Mouse (Mus musculus): ENCODE measurements at regions not wholly inside any gene's neighbourhood (a gene's known extent, or its start where the extent isn't known, plus 50 kb on each side); places are given as distances from the start of the nearest gene placed in this dataset.

DNA sequence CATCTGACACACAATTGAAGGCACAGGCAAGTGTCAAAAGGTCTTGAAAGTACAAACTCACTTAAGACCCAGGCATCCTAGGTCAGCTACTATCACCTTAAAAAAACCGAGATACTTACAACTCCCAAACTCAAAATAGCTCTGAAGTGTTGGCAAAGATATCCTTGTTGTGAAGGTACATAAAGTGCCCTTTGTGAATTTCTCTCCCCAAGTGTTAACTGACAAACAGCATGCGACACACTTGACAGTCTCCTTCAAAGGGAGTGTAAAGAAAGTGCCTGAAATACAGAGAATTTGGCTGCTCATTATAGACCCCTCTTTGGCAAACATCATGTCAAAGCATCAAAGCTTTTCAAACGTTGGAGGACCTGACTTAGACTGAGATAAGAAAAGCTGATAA lies 2634.2 kb downstream of the 9330182O14Rik start:
- Histone ChIP-seq H3K36me3 (ENCODE audit: control insufficient read depth, insufficient read depth, low read length) (no peaks in the 10 kb centered on the region), H3K4me1 (replicated peaks; ENCODE audit: control insufficient read depth, insufficient read depth, low read length) (no peaks in the 10 kb centered on the region), H3K4me2 (replicated peaks; ENCODE audit: low read depth, low read length) (no peak overlapping the region), H3K27ac (ENCODE audit: low read depth, low read length) (no peak overlapping the region), H3K4me3 (ENCODE audit: low read depth, low read length) (no peak overlapping the region), H3K27me3 (ENCODE audit: control insufficient read depth, insufficient read depth, low read length) (no peaks in the 10 kb centered on the region), H3K9ac (ENCODE audit: low read depth, low read length) (no peak overlapping the region), H3K9me3 (ENCODE audit: control insufficient read depth, low read length) (no peaks in the 10 kb centered on the region)
- no peak for DNase-seq (ENCODE audit: low spot score)
- no peak for ATAC-seq (ENCODE audit: low FRiP score)
- 38% methylated on average over 3 of the region's 3 CpGs for WGBS

DNA sequence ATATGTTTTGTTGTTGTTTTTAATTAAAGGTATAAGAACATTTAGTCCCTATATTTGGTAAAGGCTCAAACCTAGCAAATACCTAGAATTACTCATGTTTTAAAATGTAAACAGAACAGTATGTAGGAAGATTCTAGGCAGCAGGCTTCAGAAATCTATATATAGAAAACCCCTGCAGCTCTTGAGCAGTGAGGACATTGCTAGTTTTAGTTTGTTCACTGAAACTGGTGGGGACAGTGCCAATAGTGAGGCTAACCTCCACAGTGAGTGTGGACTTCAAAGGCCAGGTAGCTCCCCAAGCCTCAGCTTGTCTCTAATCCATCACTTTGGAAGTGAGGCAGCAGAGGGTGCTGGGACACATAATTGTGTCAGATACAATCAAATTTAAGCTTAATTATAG lies 2645.7 kb downstream of the 9330182O14Rik start:
- DNase-seq (ENCODE audit: low spot score) (no peak), ATAC-seq (ENCODE audit: low FRiP score) (no peak)
- Histone ChIP-seq H3K9me3 (ENCODE audit: control insufficient read depth, low read length) (no peaks in the 10 kb centered on the region), H3K9ac (ENCODE audit: low read depth, low read length) (no peak overlapping the region), H3K4me3 (ENCODE audit: low read depth, low read length) (no peak overlapping the region), H3K36me3 (ENCODE audit: control insufficient read depth, insufficient read depth, low read length) (no peaks in the 10 kb centered on the region), H3K4me1 (replicated peaks; ENCODE audit: control insufficient read depth, insufficient read depth, low read length) (no peaks in the 10 kb centered on the region), H3K4me2 (replicated peaks; ENCODE audit: low read depth, low read length) (no peak overlapping the region), H3K27me3 (ENCODE audit: control insufficient read depth, insufficient read depth, low read length) (no peaks in the 10 kb centered on the region), H3K27ac (ENCODE audit: low read depth, low read length) (no peak overlapping the region)

DNA sequence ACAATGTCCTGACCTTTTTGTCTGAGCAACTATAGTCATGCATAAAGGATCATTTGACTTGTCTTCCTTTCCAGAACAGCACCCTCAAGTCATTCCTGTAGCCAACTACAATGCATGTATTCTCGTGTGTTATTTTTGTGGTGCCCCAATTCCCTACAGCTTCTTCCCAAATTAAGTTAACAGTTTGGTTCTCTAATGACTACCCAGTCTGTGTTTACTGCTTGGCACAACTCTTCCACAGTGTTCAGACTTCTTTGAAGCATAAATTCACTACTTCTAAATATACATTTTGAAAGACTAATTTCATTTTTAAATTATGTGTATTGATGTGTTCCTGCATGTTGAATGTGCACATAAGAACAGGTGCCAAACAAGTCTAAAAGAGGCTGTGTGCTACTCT lies 2667.1 kb downstream of the 9330182O14Rik start:
- Histone ChIP-seq H3K9me3 (ENCODE audit: control insufficient read depth, low read length) (no peaks in the 10 kb centered on the region), H3K27ac (ENCODE audit: low read depth, low read length) (no peak overlapping the region), H3K4me2 (replicated peaks; ENCODE audit: low read depth, low read length) (no peak overlapping the region), H3K4me3 (ENCODE audit: low read depth, low read length) (no peak overlapping the region), H3K4me1 (replicated peaks; ENCODE audit: control insufficient read depth, insufficient read depth, low read length) (no peaks in the 10 kb centered on the region), H3K9ac (ENCODE audit: low read depth, low read length) (no peak overlapping the region), H3K36me3 (ENCODE audit: control insufficient read depth, insufficient read depth, low read length) (no peaks in the 10 kb centered on the region), H3K27me3 (ENCODE audit: control insufficient read depth, insufficient read depth, low read length) (no peaks in the 10 kb centered on the region)
- 78% methylated on average over 1 of the region's 1 CpGs for WGBS
- DNase-seq (ENCODE audit: low spot score) = no peak
- no peak for ATAC-seq (ENCODE audit: low FRiP score)

DNA sequence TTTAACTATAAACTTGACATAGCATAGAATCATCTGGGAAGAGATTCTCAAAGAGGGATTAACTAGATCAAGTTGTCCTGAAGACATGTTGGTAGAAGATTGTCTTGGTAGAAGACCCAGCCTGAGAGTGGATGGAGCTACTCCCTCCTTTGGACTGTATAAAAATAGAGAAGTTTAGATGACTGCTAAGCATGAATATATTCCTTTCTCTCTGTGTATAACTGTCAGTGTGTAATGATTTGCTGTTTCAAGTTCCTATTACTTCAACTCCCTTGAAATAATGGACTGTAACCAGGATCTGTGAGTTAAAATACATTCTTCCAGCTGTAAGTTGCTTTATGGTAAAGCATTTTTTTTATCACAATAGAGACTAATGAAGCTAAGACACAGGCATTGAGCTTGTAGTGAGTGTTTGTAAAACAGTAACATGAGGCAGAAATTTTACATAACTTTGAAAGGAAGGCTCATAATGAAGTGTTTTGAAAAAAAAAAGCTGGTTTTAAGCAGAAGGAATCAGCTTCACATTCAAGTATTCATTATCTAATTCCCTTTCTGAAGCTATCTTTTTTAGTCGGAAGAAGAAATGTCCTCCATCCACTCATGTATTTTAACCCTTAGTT lies 2676.8 kb downstream of the 9330182O14Rik start:
- H3K4me2 ChIP-seq (replicated peaks; ENCODE audit: low read depth, low read length) = no peak overlapping the region
- no peak overlapping the region for H3K4me3 ChIP-seq (ENCODE audit: low read depth, low read length)
- 97% methylated on average over 1 of the region's 1 CpGs for WGBS
- no peaks in the 10 kb centered on the region for H3K9me3 ChIP-seq (ENCODE audit: control insufficient read depth, low read length)
- H3K27me3 ChIP-seq (ENCODE audit: control insufficient read depth, insufficient read depth, low read length) = no peaks in the 10 kb centered on the region
- no peaks in the 10 kb centered on the region for H3K36me3 ChIP-seq (ENCODE audit: control insufficient read depth, insufficient read depth, low read length)
- DNase-seq (ENCODE audit: low spot score) (no peak), ATAC-seq (ENCODE audit: low FRiP score) (no peak)
- no peak overlapping the region for H3K27ac ChIP-seq (ENCODE audit: low read depth, low read length)
- no peak overlapping the region for H3K9ac ChIP-seq (ENCODE audit: low read depth, low read length)
- H3K4me1 ChIP-seq (replicated peaks; ENCODE audit: control insufficient read depth, insufficient read depth, low read length) = no peaks in the 10 kb centered on the region

DNA sequence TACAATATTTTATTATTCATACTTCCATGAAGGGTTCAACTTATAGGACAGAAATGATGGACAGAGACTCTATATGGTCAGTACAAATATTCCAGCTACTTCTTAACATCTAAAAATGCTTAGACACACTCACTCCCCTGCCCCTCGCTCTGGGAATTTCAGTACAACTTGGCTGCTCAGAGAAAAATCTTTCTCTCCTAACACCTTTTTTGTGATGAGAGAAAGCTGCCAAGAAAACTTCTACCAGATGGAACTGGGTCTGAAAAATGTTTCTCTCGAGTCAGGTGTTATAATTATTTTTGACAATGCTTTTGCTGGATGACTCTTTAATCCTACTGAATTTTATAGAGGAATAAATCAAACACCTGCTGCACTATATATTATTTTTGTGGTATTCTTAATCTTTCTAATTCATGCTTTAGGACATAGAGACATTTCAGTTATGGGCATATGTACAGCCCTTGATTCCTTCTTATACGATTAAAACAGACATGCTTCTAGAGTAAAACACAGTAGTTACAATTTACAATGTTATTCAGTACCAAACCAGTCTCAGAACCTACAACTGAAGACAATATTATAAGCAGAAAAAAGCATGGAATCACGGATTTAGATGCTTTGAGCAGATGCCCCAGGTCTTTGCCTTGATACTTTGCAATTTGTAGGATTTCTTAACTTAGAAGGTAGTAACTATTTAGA lies 2681.0 kb downstream of the 9330182O14Rik start:
- no peak overlapping the region for H3K4me2 ChIP-seq (replicated peaks; ENCODE audit: low read depth, low read length)
- H3K27ac ChIP-seq (ENCODE audit: low read depth, low read length) = no peak overlapping the region
- ATAC-seq (ENCODE audit: low FRiP score) (no peak), DNase-seq (ENCODE audit: low spot score) (no peak)
- H3K9me3 ChIP-seq (ENCODE audit: control insufficient read depth, low read length) = no peaks in the 10 kb centered on the region
- WGBS = 75% methylated on average over 4 of the region's 4 CpGs
- H3K4me1 ChIP-seq (replicated peaks; ENCODE audit: control insufficient read depth, insufficient read depth, low read length) = no peaks in the 10 kb centered on the region
- H3K4me3 ChIP-seq (ENCODE audit: low read depth, low read length) = no peak overlapping the region
- no peaks in the 10 kb centered on the region for H3K27me3 ChIP-seq (ENCODE audit: control insufficient read depth, insufficient read depth, low read length)
- no peaks in the 10 kb centered on the region for H3K36me3 ChIP-seq (ENCODE audit: control insufficient read depth, insufficient read depth, low read length)
- no peak overlapping the region for H3K9ac ChIP-seq (ENCODE audit: low read depth, low read length)

DNA sequence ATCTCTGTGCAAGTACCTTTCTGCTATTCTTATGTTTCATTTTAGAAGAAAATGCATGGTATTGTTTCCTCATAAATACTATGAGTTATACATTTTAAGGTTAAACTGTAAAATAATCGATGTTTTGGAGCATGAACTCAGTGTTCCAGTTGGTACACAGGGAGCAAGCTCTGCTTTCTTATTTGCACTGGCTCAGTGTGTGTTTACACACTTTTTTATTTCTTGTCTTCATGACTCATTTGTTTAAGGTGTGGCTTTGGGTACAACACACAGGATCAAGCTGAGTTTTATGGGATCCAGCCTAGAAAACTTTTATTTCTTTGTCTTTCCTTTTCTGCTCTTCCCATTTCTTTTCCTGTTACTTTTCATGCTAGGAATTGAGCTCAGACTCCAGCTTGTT lies 2704.7 kb downstream of the 9330182O14Rik start:
- DNase-seq (ENCODE audit: low spot score) (no peak), ATAC-seq (ENCODE audit: low FRiP score) (no peak)
- H3K27me3 ChIP-seq (ENCODE audit: control insufficient read depth, insufficient read depth, low read length) = no peaks in the 10 kb centered on the region
- H3K27ac ChIP-seq (ENCODE audit: low read depth, low read length) = no peak overlapping the region
- WGBS = 84% methylated on average over 1 of the region's 1 CpGs
- H3K36me3 ChIP-seq (ENCODE audit: control insufficient read depth, insufficient read depth, low read length) = no peaks in the 10 kb centered on the region
- no peaks in the 10 kb centered on the region for H3K4me1 ChIP-seq (replicated peaks; ENCODE audit: control insufficient read depth, insufficient read depth, low read length)
- no peak overlapping the region for H3K9ac ChIP-seq (ENCODE audit: low read depth, low read length)
- no peak overlapping the region for H3K4me2 ChIP-seq (replicated peaks; ENCODE audit: low read depth, low read length)
- H3K4me3 ChIP-seq (ENCODE audit: low read depth, low read length) = no peak overlapping the region
- H3K9me3 ChIP-seq (ENCODE audit: control insufficient read depth, low read length) = no peaks in the 10 kb centered on the region

GRCm38 (mm10) chr15:42850003-42850402 lies 2715.8 kb downstream of the 9330182O14Rik start:
- H3K4me1 ChIP-seq (replicated peaks; ENCODE audit: control insufficient read depth, insufficient read depth, low read length) = no peaks in the 10 kb centered on the region
- no peak for DNase-seq (ENCODE audit: low spot score)

GRCm38 (mm10) chr15:42872491-42872890 lies 2738.3 kb downstream of the 9330182O14Rik start:
- Histone ChIP-seq H3K27ac (ENCODE audit: low read depth, low read length) (no peak overlapping the region), H3K9me3 (ENCODE audit: control insufficient read depth, low read length) (no peaks in the 10 kb centered on the region), H3K4me1 (replicated peaks; ENCODE audit: control insufficient read depth, insufficient read depth, low read length) (no peaks in the 10 kb centered on the region), H3K36me3 (ENCODE audit: control insufficient read depth, insufficient read depth, low read length) (no peaks in the 10 kb centered on the region), H3K27me3 (ENCODE audit: control insufficient read depth, insufficient read depth, low read length) (no peaks in the 10 kb centered on the region), H3K9ac (ENCODE audit: low read depth, low read length) (no peak overlapping the region), H3K4me3 (ENCODE audit: low read depth, low read length) (no peak overlapping the region), H3K4me2 (replicated peaks; ENCODE audit: low read depth, low read length) (no peak overlapping the region)
- DNase-seq (ENCODE audit: low spot score) (no peak), ATAC-seq (ENCODE audit: low FRiP score) (no peak)
- WGBS = 82% methylated on average over 2 of the region's 2 CpGs

More at GRCm38 (mm10) chr15:42850003-42850402, 2715.8 kb downstream of the 9330182O14Rik start:
- Histone ChIP-seq H3K27me3 (ENCODE audit: control insufficient read depth, insufficient read depth, low read length) (no peaks in the 10 kb centered on the region), H3K4me2 (replicated peaks; ENCODE audit: low read depth, low read length) (no peak overlapping the region), H3K9me3 (ENCODE audit: control insufficient read depth, low read length) (no peaks in the 10 kb centered on the region), H3K27ac (ENCODE audit: low read depth, low read length) (no peak overlapping the region), H3K4me3 (ENCODE audit: low read depth, low read length) (no peak overlapping the region), H3K36me3 (ENCODE audit: control insufficient read depth, insufficient read depth, low read length) (no peaks in the 10 kb centered on the region), H3K9ac (ENCODE audit: low read depth, low read length) (no peak overlapping the region)
- 89% methylated on average over 2 of the region's 2 CpGs for WGBS
- no peak for ATAC-seq (ENCODE audit: low FRiP score)

GRCm38 (mm10) chr15:42894611-42895010 lies 2760.4 kb downstream of the 9330182O14Rik start:
- Histone ChIP-seq H3K27ac (ENCODE audit: low read depth, low read length) (no peak overlapping the region), H3K4me1 (replicated peaks; ENCODE audit: control insufficient read depth, insufficient read depth, low read length) (no peaks in the 10 kb centered on the region), H3K9me3 (ENCODE audit: control insufficient read depth, low read length) (no peaks in the 10 kb centered on the region), H3K9ac (ENCODE audit: low read depth, low read length) (no peak overlapping the region), H3K36me3 (ENCODE audit: control insufficient read depth, insufficient read depth, low read length) (no peaks in the 10 kb centered on the region), H3K4me2 (replicated peaks; ENCODE audit: low read depth, low read length) (no peak overlapping the region), H3K27me3 (ENCODE audit: control insufficient read depth, insufficient read depth, low read length) (no peaks in the 10 kb centered on the region), H3K4me3 (ENCODE audit: low read depth, low read length) (no peak overlapping the region)
- ATAC-seq (ENCODE audit: low FRiP score) (no peak), DNase-seq (ENCODE audit: low spot score) (no peak)
- WGBS = 97% methylated on average over 1 of the region's 1 CpGs

Data from hindbrain, embryonic 11.5 days (tissue).